Mouse (Mus musculus): ENCODE measurements around the gene Zbtb16. TPM values are rescaled to one million over a fixed set of nuclear protein-coding genes. Genes with fewer than 3 reads are reported as not detected.

Zbtb16 gene
- total and polyA plus RNA-seq, 3 experiments = 0.04 to 0.72 TPM; not detected in 1

DNA sequence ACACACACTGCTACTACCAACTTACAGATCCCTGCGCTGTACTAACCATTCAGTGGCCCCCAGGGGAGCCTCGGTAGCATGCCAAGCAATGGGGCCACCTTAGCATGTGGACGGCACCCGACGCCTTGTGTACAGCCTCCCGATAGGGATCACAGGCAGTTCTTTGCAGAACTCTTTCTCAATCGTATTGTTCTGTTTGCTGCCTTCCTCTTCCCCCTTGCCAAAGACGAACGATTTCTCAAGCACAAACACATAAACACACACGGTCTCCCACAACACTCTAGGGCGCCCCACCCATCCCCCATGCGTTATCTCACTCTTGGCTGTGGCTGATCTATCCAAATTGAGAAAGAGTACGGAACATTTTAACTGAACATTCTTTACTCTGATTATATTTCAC lies 91.1 kb downstream of the Zbtb16 start (continued):
- TF ChIP-seq BHLHE40 (IDR thresholded peaks at IDR 0.05; ENCODE audit: borderline replicate concordance, low read depth, low read length) = no peak
- peak; percentile 83 for TF ChIP-seq TBP (IDR thresholded peaks at IDR 0.05; ENCODE audit: low read depth, low read length)
- no peak for TF ChIP-seq CHD2 (IDR thresholded peaks at IDR 0.05; ENCODE audit: low read length)
- TF ChIP-seq POLR2AphosphoS2 (IDR thresholded peaks at IDR 0.05; ENCODE audit: low read length) = no peak
- 0 out of 2 replicates have a peak, but pooled peaks have one; percentile 70 for TF ChIP-seq UBTF (IDR thresholded peaks at IDR 0.05; ENCODE audit: borderline replicate concordance, insufficient read depth, low read depth, low read length)
- no peak for TF ChIP-seq ZMIZ1 (IDR thresholded peaks at IDR 0.05; ENCODE audit: low read depth, low read length)
- peak; percentile 59 for TF ChIP-seq GATA1 (IDR thresholded peaks at IDR 0.05; ENCODE audit: low read depth, low read length)
- no peak for TF ChIP-seq KAT2A (conservative IDR thresholded peaks at IDR 0.05; ENCODE audit: low read depth, low read length)
- no peak for TF ChIP-seq MAFK (IDR thresholded peaks at IDR 0.05; ENCODE audit: borderline replicate concordance, low read depth, low read length)
- no peak for TF ChIP-seq ZC3H11A (IDR thresholded peaks at IDR 0.05; ENCODE audit: low read depth, low read length)
- TF ChIP-seq MYB (IDR thresholded peaks at IDR 0.05; ENCODE audit: low read depth, low read length) = no peak
- TF ChIP-seq RAD21 (IDR thresholded peaks at IDR 0.05; ENCODE audit: low read depth, low read length) = no peak

DNA sequence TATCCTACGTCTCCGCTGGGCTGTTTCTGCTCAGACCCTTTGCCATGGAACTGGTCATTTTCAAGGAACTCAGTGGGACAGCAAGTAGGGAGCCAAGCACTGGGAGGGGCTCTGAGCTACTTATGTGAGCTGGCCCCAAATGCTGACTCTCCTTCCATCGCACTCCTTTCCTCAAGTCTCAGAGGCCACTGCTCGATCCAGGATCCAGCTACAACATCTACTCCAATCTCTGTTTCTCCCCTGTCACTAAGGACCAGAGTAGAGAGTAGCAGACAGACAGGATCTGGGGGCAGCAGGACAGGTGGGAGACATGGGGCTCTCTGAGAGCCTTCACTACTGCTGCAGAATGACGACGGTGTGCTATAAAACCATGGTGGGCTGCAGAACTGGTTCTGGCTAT lies 91.6 kb downstream of the Zbtb16 start:
- H3K4me1 ChIP-seq (ENCODE audit: control insufficient read depth in 1 of 2, insufficient read depth in 2 of 2, low read length in 2 of 2) = peaks cover 0 to 19% of the 10 kb centered on the region in 2 experiments; a peak in 3 of 4 replicates

More for the DNA sequence above, 91.6 kb downstream of the Zbtb16 start:
- no peak for TF ChIP-seq EP300 (IDR thresholded peaks at IDR 0.05; ENCODE audit: low read depth in 1 of 2, low read length in 2 of 2)
- TF ChIP-seq GATA1 (IDR thresholded peaks at IDR 0.05; ENCODE audit: low read depth, low read length) = no peak
- no peak for TF ChIP-seq E2F4 (IDR thresholded peaks at IDR 0.05; ENCODE audit: borderline replicate concordance, low read depth, low read length)
- TF ChIP-seq RCOR1 (IDR thresholded peaks at IDR 0.05; ENCODE audit: low read depth, low read length) = no peak
- no peak for TF ChIP-seq GABPA (IDR thresholded peaks at IDR 0.05; ENCODE audit: low read depth, low read length)
- no peak for TF ChIP-seq CHD2 (IDR thresholded peaks at IDR 0.05; ENCODE audit: low read length)
- TF ChIP-seq JUND (IDR thresholded peaks at IDR 0.05; ENCODE audit: low read depth, low read length) = no peak
- TF ChIP-seq TAL1 (IDR thresholded peaks at IDR 0.05; ENCODE audit: low read length) = no peak
- no peak for TF ChIP-seq KAT2A (conservative IDR thresholded peaks at IDR 0.05; ENCODE audit: low read depth, low read length)
- no peak for TF ChIP-seq MEF2A (IDR thresholded peaks at IDR 0.05; ENCODE audit: extremely low read depth, insufficient replicate concordance, low read depth, low read length, poor library complexity, severe bottlenecking)
- no peak for TF ChIP-seq POLR2AphosphoS2 (IDR thresholded peaks at IDR 0.05; ENCODE audit: low read length)
- no peak for TF ChIP-seq MYB (IDR thresholded peaks at IDR 0.05; ENCODE audit: low read depth, low read length)
- TF ChIP-seq MXI1 (IDR thresholded peaks at IDR 0.05; ENCODE audit: low read depth, low read length) = no peak
- Histone ChIP-seq H3K9ac (ENCODE audit: control insufficient read depth, low read depth, low read length, poor library complexity, severe bottlenecking) (no peak overlapping the region), H3K36me3 (ENCODE audit: control insufficient read depth in 1 of 2, insufficient read depth in 2 of 2, low read length in 2 of 2) (peaks cover 0 to 9% of the 10 kb centered on the region in 2 experiments; a peak in 2 of 4 replicates), H3K79me2 (ENCODE audit: control insufficient read depth, insufficient read depth, low read length, poor library complexity) (no peaks in the 10 kb centered on the region), H3K9me3 (replicated peaks; ENCODE audit: insufficient read depth, low read length) (no peaks in the 10 kb centered on the region), H3K27me3 (ENCODE audit: control insufficient read depth in 1 of 2, insufficient read depth in 2 of 2, low read length in 2 of 2) (no peaks in the 10 kb centered on the region), H3K4me3 (ENCODE audit: control insufficient read depth in 1 of 2, insufficient read depth in 1 of 2, low read depth in 2 of 2, low read length in 2 of 2) (no peak overlapping the region), H3K27ac (ENCODE audit: control insufficient read depth, low read depth, low read length) (no peak overlapping the region)
- DNase-seq (ENCODE audit: low read depth, low spot score) = no peak
